Mouse (Mus musculus) retina, postnatal 7 days (tissue): ENCODE measurements at regions not wholly inside any gene's neighbourhood (a gene's known extent, or its start where the extent isn't known, plus 50 kb on each side); places are given as distances from the start of the nearest gene placed in this dataset.

Experiments
- DNase-seq: peaks from one replicate; pipeline ENCODE4 v3.0.0-alpha.2; 2012; ENCODE audit warnings: low read depth, low spot score

DNA sequence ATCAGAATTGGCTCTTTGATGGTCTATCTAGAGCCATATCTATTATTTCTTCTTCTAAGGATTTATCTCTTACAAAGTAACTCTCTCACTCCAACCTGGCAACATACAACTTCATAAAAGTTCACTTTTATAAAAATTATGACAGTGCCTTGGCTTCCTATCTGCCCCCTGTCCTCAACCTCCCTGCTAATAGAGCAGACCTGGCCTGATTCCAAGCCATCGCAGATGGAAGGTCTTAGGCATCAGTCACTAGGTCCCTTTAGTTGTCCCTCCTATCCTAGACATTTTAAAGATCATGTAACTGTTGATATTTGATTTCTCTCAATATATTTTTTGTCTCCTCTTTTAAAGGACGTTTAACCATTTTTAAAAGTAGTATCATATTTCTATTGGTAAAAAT, 1974.3 kb upstream of the Slc39a10 start:
- no peak for DNase-seq

DNA sequence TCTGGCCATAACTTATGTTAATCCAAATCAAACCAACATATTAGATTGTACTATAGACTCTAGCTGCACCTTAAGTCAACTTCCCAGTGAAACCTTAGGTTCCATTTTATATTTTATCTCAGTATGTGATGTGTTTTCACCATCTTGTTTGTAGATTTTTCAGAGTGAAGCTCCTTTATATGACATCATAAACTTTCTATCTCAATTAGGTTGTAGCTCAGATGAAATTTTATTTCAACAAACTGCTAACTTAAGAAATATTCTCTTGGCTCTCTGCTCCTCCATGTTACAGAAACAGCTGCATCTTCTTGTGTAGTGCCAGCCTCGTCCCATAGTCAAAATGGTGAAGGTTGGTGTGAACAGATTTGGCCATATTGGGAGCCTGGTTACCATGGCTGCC, 1988.7 kb upstream of the Slc39a10 start:
- peak; percentile 8 for DNase-seq

DNA sequence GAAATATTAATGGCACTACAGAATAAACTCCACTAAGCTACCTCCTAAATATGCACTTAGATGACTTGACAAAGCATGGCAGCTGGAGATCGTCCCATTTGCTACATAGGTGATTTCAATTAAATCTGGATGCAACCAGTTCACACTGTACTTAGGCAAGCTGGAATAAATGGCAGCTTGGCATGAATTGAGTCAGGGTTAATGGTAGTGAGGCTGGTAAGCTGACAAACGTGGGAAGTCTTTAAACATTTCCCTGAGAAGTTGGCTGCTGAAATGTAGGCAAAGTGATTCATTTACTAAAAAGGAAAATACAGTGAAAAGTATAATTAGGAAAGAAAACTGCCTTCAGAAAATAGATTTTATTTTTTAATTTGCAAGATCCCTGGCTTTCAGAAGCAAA, 2000.9 kb upstream of the Slc39a10 start:
- DNase-seq: no peak

DNA sequence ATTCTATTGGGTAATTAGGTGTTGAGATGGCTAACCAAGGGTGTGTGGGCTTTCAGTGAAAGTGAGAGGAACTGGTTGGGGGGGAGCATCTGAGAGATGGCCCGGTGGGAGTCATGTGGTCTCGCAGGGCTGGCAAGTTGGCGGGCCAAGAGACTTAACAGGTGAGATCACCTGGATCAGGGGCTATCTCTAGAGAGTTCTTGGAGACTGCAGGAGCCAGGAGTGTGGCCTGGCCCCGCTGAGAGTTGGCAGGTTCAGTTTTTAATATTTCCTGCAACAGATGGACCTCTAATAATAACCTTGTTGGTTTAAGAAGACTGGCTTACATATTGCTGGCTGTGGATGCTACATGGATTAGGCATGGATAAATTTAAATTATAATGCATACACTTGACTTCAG, 1984.0 kb upstream of the Tmeff2 start:
- no peak for DNase-seq

DNA sequence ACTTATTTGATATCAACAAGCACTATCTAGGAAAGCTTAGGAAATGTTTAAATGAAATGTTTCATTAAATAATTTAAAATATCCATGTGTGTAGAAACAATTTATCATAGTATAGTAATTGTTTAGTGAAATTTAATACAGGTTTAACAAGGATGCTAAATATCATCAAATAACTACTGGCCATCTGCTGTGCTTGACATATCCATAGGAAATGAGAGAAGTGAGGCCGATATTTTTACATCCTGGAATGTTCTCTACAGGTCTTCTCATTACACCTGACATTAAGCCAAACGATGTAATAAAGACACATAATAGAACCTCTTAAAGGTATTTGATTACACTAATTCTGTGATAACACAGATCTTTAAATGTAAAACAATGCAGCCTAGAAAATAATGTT, 1957.3 kb upstream of the Tmeff2 start:
- DNase-seq: no peak

DNA sequence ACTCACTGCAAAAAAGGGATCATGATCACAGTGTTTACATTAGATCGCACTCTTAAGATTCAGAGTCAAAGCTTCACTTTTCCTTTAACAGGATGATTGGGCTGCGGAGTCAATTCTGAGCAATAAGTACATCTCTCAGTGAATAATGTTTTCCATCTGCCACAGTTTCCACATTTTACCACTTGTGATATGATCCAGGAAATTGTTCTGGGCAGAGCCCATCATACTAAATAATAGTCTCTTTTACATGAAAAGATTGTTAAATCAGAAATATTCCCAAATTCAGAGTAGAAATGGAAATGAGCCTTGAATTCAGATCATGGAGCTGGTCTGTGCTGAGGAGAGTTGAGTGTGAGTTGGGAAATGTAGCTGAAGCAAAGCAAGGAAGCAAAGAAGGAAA, 1956.6 kb upstream of the Tmeff2 start:
- no peak for DNase-seq
